Mouse (Mus musculus) heart, adult 2 months (tissue): ENCODE measurements at regions not wholly inside any gene's neighbourhood (a gene's known extent, or its start where the extent isn't known, plus 50 kb on each side); places are given as distances from the start of the nearest gene placed in this dataset.

Experiments used
- DNase-seq, 2 experiments: peaks; one replicate each; pipeline ENCODE4 v3.0.0; 2021
- H3K27ac ChIP-seq: fragments of 200-600 bp; 2 replicates; pipeline ENCODE4 v1.8.1; 2022
- H3K27me3 ChIP-seq: fragments of 200-500 bp; 2 replicates; pipeline ENCODE4 v1.6.1; 2012; ENCODE audit warnings: mild to moderate bottlenecking, low read length, inconsistent platforms, mixed read lengths; ENCODE audit not compliant: control insufficient read depth, insufficient read depth
- H3K36me3 ChIP-seq: fragments of 200-500 bp; 2 replicates; pipeline ENCODE4 v1.6.1; 2012; ENCODE audit warnings: low read length, inconsistent platforms; ENCODE audit not compliant: control insufficient read depth, insufficient read depth
- H3K4me1 ChIP-seq: fragments of 200-500 bp; 2 replicates; pipeline ENCODE4 v1.6.1; 2011; ENCODE audit warnings: low read length; ENCODE audit not compliant: control insufficient read depth, insufficient read depth
- H3K4me3 ChIP-seq: fragments of 200-600 bp; 2 replicates; pipeline ENCODE4 v1.8.1; 2022
- H3K79me2 ChIP-seq: fragments of 200-500 bp; replicated peaks from 2 replicates; pipeline ENCODE4 v1.6.1; 2012; ENCODE audit warnings: mild to moderate bottlenecking, inconsistent platforms, low read length, moderate library complexity, mixed read lengths; ENCODE audit not compliant: control insufficient read depth, insufficient read depth
- H3K9ac ChIP-seq: fragments of 200-500 bp; 2 replicates; pipeline ENCODE4 v1.6.1; 2012; ENCODE audit warnings: low read depth, mild to moderate bottlenecking, control low read depth, inconsistent platforms, low read length, mixed read lengths
- CTCF ChIP-seq: fragments of 200-600 bp; IDR thresholded peaks from 2 replicates; pipeline ENCODE4 v1.8.1; 2022; ENCODE audit warnings: antibody characterized with exemption, mild to moderate bottlenecking, moderate library complexity
- EP300 ChIP-seq: fragments of 200-500 bp; IDR thresholded peaks from 2 replicates; pipeline ENCODE4 v1.6.1; 2011; ENCODE audit warnings: low read depth, low read length, control low read depth; ENCODE audit not compliant: insufficient read depth
- POLR2A ChIP-seq: fragments of 200-500 bp; IDR thresholded peaks from 2 replicates; pipeline ENCODE4 v1.6.1; 2011; ENCODE audit warnings: mild to moderate bottlenecking, low read depth, low read length, control low read depth; ENCODE audit not compliant: insufficient read depth
- WGBS: fragments of 180-500 bp; shearing (Covaris S2); methylation state at CpG from one replicate; pipeline ENCODE4 v1.1.7; 2018; 5-methylcytosine and 5-hydroxymethylcytosine counted together
- intact Hi-C: fragments of 180-260 bp; cut with DNase I; formaldehyde crosslinking; loops from one replicate; pipeline ENCODE4 v1.15.1; 2025

DNA sequence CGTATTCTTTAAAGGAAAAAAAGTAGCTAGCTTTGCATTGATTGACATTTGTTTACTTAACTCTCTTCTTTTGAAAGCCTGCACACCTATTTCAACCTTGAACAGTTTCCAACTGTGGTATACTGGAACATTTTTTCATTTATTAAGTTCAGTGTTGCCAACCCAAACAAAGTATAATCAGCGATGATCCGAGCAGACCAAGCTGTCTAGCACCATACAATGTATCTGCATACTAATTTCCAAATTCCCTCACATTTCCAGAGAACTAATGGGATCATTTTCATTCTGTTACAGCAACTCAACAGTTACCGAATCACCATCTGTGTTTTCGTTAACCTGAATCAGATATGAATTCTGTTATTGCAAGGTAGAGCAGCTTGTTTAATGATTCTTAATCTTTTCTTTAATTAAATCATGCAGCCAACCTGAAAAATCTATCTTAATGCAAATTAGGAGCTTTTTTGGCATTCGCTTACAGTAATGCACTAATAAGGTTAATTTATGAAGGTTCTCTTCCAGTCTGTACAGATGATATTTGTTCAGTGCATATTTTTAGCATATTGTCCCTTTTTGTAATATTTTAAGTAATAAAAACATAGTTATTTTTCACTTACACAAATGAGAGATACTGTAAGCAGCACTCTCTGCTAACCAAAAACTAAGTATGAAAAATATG lies 719.5 kb upstream of the Zeb2 start:
- Histone ChIP-seq H3K79me2 (no peaks in the 10 kb centered on the region), H3K36me3 (no peaks in the 10 kb centered on the region), H3K27ac (no peak overlapping the region), H3K4me1 (no peaks in the 10 kb centered on the region), H3K9ac (no peak overlapping the region), H3K4me3 (no peak overlapping the region), H3K27me3 (no peaks in the 10 kb centered on the region)
- intact Hi-C loops = no loop called here
- no peak for DNase-seq
- WGBS = 80% methylated on average over 6 of the region's 6 CpGs
- TF ChIP-seq EP300 = no peak

GRCm38 (mm10) chr2:45817945-45818719 lies 700.9 kb upstream of the Zeb2 start:
- no peak overlapping the region for H3K27ac ChIP-seq
- no peaks in the 10 kb centered on the region for H3K79me2 ChIP-seq
- H3K4me3 ChIP-seq = no peak overlapping the region
- peak in 1 of 2 experiments; percentile 4 for DNase-seq
- intact Hi-C loops = no loop called here
- H3K9ac ChIP-seq = no peak overlapping the region
- 35% methylated on average over 8 of the region's 8 CpGs for WGBS
- H3K27me3 ChIP-seq = no peaks in the 10 kb centered on the region
- H3K4me1 ChIP-seq = no peaks in the 10 kb centered on the region; the same call in 1 of the 2 replicates
- no peaks in the 10 kb centered on the region for H3K36me3 ChIP-seq
- TF ChIP-seq CTCF (no peak), EP300 (no peak), POLR2A (no peak)

DNA sequence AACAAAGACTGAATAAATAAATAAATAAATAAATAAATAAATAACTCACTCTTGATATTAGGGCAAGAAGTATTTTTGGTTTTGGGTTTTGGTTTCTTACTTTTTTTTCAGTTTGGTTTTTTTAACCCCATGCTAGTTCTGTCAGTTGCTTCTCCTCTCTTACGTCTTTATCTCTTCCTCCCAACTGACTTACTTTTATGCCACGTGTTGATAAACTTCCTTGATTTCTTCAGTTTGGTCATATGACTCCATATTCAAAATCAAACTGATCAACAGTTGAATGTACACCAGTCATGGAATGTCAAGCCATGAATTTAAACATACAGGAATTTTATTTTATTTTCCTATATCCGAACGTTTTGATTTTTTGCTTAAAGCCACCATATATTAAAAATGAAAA lies 697.5 kb upstream of the Zeb2 start:
- no peaks in the 10 kb centered on the region for H3K27me3 ChIP-seq
- H3K4me1 ChIP-seq = no peaks in the 10 kb centered on the region; the same call in 1 of the 2 replicates
- intact Hi-C loops = no loop called here
- no peak overlapping the region for H3K27ac ChIP-seq
- TF ChIP-seq EP300 = no peak
- TF ChIP-seq POLR2A = no peak
- TF ChIP-seq CTCF = no peak
- no peak for DNase-seq
- 82% methylated on average over 4 of the region's 4 CpGs for WGBS
- no peak overlapping the region for H3K9ac ChIP-seq
- no peaks in the 10 kb centered on the region for H3K36me3 ChIP-seq
- H3K4me3 ChIP-seq = no peak overlapping the region
- no peaks in the 10 kb centered on the region for H3K79me2 ChIP-seq

DNA sequence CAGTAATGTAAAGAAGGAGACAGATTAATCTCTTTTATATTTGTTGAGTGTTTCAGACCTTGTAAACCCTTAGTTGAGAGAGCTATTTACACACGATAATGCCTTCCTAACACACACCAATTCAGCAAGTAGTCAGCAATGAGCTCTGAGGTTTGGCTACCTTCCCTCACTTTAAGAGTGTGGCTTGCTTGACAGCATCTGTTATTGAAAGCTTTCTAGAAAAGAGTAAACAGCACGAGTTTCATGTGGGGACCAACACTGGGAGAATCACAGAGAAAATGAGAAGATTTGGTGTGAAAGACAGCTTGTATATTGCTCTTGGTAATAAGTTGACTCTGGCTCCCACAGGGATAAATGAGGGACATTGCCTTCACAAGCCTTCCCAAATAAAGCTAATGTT lies 688.1 kb upstream of the Zeb2 start:
- Histone ChIP-seq H3K36me3 (no peaks in the 10 kb centered on the region), H3K27ac (no peak overlapping the region), H3K79me2 (no peaks in the 10 kb centered on the region), H3K9ac (no peak overlapping the region), H3K27me3 (no peaks in the 10 kb centered on the region), H3K4me3 (no peak overlapping the region), H3K4me1 (no peaks in the 10 kb centered on the region)
- intact Hi-C loops = no loop called here
- WGBS = 68% methylated on average over 2 of the region's 2 CpGs
- TF ChIP-seq EP300 (no peak), CTCF (no peak), POLR2A (no peak)
- DNase-seq = no peak

DNA sequence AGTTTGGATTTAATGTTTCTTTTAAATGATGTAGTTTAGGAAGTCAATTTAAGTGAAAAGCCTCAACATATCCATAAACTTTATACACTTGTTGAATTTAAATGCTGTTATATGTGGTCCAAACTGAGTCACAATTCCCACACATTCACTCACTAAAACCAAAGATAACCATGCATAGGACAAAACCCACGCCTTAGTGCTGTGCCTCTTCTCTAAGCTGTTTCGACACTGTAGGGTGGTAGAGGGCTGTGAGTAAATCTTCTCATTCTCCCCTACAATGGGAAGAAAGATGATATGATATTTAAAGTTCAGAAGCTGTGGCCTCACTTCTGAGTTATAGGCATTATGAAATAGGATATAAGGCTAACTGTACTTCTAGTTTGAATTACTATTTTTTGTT lies 682.9 kb upstream of the Zeb2 start:
- intact Hi-C loops = no loop called here
- 74% methylated on average over 2 of the region's 2 CpGs for WGBS
- H3K36me3 ChIP-seq = no peaks in the 10 kb centered on the region

GRCm38 (mm10) chr2:45793561-45793960 lies 676.4 kb upstream of the Zeb2 start:
- H3K27ac ChIP-seq = no peak overlapping the region
- intact Hi-C loops = no loop called here
- no peak for TF ChIP-seq CTCF
- no peak for TF ChIP-seq EP300
- no peaks in the 10 kb centered on the region for H3K79me2 ChIP-seq
- no peak overlapping the region for H3K4me3 ChIP-seq
- no peaks in the 10 kb centered on the region for H3K36me3 ChIP-seq
- H3K4me1 ChIP-seq = no peaks in the 10 kb centered on the region
- 81% methylated on average over 3 of the region's 3 CpGs for WGBS
- no peak for DNase-seq
- no peak overlapping the region for H3K9ac ChIP-seq
- H3K27me3 ChIP-seq = no peaks in the 10 kb centered on the region

More for the DNA sequence above, 682.9 kb upstream of the Zeb2 start:
- no peak overlapping the region for H3K4me3 ChIP-seq
- no peaks in the 10 kb centered on the region for H3K79me2 ChIP-seq
- H3K4me1 ChIP-seq = no peaks in the 10 kb centered on the region
- H3K27ac ChIP-seq = no peak overlapping the region
- H3K9ac ChIP-seq = no peak overlapping the region
- TF ChIP-seq CTCF (no peak), EP300 (no peak), POLR2A (no peak)
- no peak for DNase-seq
- no peaks in the 10 kb centered on the region for H3K27me3 ChIP-seq
